Mouse (Mus musculus): Measurements from ENCODE around the gene Mtfr2.

Mtfr2 gene

DNA sequence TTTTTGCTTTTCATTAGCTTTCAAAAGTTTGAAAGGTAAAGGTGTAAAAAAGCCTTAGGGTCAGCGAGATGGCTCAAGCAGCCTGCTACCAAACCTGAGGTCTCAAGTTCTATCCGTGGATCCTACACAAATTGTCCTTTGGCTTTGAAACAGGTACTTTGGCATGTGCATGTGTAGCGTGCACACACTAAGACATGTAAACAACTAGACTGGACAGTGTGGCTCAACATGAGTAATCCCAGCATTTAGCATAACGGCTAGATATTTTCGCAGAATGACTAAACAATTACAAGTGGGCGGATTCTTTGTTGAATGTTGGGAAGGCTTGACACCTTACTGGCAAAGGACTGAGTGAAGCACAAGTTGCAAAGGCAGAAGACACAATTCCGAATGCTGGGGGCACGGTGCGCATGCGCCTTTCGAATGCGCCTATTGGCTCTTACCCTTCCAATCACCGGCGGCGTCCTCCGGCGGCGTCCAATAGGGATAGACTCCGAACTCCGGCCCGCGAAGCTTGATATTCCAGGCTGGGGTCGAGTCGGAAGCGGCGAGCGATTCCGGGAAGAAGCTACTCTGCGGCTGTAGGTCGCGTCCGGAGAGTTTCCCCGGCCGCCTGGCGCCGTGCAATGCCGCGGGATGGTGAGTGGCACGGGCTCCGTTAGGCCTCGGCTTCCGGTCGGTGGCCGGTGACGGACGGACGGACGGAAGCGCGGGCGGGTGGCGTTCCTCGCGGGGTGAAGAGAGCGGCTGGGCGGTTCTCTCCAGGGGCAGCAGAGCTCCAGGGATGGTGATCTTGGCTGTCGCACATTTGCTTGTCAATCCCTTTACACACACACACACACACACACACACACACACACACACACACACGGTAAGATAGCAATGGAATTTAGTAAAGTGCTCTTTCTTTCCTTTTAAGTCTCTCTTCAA lies at the start of gene Mtfr2:
Gene Mtfr2 (plus strand): TSS at position 486 of the 930 bp plus-strand sequence.
- DNase-seq (ENCODE audit: low spot score), result peak; percentile 93

GRCm38 (mm10) chr10:20298152-20298920 lies 49.2 kb upstream of the Mtfr2 start:
- no peak for DNase-seq (ENCODE audit: low spot score)

DNA sequence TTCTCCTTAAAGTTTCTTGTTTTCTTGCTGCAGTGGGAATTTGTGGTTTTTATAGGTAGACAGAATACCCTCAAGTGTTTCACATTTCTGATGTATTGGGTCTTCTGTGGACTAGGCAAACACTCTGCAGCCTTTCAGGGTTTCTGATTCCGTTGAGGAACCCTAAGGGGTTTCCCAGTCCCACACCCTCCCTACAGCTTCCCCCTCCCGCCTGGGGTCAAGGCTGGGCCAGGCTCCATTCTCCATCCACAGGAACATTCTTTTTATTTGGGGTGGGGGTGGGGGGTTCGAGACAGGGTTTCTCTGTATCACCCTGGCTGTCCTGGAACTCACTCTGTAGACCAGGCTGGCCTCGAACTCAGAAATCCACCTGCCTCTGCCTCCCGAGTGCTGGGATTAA lies 48.5 kb upstream of the Mtfr2 start:
- no peak for DNase-seq (ENCODE audit: low spot score)

- no peak for DNase-seq (ENCODE audit: low spot score)
These were observed 36.4 kb upstream of the Mtfr2 start for GRCm38 (mm10) chr10:20310969-20311769.

GRCm38 (mm10) chr10:20311918-20312735 lies 35.4 kb upstream of the Mtfr2 start, which contains the start of gene Bclaf1:
TSS of gene Bclaf1 (plus strand) at chr10:20312469.
- peak; percentile 99 for DNase-seq (ENCODE audit: low spot score)

DNA sequence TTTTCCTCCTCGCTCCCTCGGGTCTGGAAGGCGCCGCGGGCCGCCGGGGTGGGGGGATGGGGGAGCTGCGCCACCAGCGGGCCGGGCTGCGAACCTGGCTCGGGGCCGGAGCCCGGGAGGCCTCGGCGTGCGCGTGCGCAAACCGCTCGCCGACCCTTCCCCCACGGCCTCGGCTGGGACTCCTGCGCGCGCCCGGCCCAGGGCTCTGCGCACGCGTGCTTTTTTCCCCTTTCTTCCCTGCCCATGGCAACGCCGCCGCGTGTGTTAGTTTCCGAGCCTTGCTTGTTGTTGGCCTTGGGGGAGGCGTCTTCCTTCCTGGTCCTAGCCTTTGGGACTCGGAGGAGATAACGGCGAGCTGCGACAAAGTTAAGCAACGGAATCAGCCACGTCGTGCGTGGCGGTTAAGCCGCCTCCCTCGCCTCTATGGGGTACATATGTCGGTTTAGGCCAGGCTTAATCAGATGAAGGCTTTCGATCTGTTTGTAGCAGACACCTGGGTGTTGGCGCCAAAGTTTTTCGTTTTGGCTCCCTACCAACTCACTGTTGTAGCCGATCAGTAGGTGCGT lies 34.8 kb upstream of the Mtfr2 start:
- peak; percentile 88 for DNase-seq (ENCODE audit: low spot score)

DNA sequence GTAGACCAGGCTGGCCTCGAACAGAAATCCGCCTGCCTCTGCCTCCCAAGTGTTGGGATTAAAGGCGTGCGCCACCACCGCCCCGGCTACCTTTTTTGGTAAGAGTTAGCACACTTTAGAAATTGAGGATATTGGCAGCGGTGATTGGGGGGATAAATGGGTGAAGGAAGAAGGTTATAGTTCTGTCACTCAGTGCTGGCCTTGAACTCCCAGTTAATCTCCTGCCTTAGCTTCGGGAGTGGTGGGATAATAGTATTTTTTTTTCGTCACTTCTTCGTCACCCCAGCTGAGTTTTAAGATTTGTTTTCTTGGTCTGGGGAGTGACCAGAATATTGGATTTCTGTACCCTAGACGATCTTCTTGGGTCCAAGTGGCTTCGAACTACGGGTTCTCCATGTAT lies 34.1 kb upstream of the Mtfr2 start:
- DNase-seq (ENCODE audit: low spot score), result no peak

DNA sequence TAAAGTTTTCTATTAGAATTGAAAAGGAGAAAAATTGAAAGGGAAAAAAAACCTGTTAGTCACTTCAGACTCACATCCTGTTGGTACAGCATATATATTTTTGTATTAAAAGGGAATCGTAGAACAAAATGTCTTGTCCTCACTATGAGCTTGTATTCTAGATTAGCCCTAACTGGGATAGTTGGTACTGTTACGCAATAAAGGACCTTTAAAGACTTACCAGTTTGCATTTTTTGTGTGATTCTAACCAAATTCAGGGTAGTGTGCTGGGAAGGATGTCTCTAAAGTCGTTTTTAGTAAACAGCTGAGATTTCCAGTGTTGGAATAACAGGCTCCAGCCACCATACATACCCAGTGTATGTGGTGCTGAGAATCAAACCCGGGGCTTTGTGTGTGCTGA lies 33.6 kb upstream of the Mtfr2 start:
- DNase-seq (ENCODE audit: low spot score), result no peak

- no peak for DNase-seq (ENCODE audit: low spot score)
These were observed 32.8 kb upstream of the Mtfr2 start for GRCm38 (mm10) chr10:20314797-20315196.

GRCm38 (mm10) chr10:20317466-20317865 lies 30.1 kb upstream of the Mtfr2 start:
- no peak for DNase-seq (ENCODE audit: low spot score)

DNA sequence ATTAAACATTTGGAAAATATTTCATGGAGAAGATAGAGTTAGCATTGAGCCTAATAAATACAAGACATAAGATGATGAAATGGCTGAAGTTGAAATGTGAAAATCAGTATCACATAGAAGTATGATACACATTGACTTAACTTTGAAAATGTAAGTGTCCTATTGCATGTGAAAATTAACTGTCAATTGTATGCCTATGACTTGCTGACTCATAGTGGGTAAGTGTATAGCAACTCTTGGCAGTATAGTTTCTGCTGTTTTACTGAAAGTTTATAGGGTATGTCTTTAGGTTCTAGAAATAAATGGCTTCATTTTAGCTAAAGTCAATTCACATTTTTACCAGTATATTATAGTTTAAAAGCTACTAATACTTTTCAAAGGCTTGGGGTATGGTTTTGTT lies 21.3 kb upstream of the Mtfr2 start:
- no peak for DNase-seq (ENCODE audit: low spot score)

GRCm38 (mm10) chr10:20331262-20331661 lies 16.3 kb upstream of the Mtfr2 start:
- no peak for DNase-seq (ENCODE audit: low spot score)

DNA sequence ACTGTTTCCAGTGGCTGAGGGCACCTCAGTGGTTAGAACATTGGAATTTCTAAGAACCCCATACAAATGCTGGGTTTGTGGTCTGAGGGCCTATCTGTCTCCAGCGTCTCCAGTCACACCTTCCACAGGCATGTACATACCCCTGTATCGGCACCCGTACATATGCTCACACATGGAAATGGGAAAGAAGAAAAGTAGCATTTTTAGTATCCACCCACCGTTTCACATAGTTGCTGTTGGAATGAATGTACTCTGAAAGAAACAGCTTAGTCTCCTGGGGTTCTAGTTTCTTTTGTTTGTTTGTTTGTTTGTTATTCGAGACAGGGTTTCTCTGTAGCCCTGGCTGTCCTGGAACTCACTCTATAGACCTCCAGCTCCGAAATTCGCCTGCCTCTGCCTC lies 9.7 kb upstream of the Mtfr2 start:
- no peak for DNase-seq (ENCODE audit: low spot score)

- no peak for DNase-seq (ENCODE audit: low spot score)
These were observed 1.8 kb upstream of the Mtfr2 start for GRCm38 (mm10) chr10:20345736-20346135.

GRCm38 (mm10) chr10:20348894-20349293 lies 1.3 kb downstream of the Mtfr2 start:
- no peak for DNase-seq (ENCODE audit: low spot score)

DNA sequence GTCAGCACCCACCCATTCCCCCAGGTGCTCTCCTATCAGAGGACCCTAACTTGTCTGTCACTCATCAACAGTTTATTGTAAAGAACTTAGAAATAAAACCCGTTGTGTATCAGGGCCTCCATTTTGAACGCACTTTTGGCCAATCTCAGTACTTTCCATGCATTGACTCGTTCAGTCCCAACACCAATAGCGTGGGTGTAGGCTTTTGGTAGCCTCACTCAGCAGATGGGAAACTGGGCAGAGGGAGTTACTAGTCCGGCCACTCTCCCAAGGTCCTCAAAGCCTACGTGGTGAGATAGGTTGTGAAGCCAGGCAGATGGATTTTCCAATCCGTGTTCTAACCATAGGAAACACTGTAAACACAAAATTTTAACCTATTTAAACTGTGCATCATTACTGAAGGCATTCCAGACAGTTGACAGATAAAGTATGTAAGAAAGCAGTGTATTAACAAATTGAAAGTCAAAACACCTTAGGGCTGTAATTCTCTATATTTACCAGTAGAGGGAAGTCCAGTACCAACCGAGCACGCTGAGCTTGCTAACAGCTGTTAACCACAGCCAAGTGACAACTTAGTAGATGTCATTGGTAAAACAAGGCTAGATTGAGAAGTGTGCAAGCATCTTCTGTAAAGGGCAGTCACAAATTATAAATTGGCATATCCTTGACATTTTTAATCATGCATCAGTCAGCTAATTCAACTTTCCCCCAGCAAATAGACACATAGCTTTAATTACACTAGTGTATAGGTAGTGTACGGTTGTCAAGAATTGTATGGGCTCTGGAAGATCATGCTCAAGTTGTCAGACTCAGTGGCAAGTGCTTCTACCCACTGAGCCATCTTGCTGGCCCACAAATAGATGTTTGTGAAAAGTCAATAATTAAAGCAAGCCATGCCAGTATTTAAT lies 14.2 kb downstream of the Mtfr2 start:
- no peak for DNase-seq (ENCODE audit: low spot score)

DNA sequence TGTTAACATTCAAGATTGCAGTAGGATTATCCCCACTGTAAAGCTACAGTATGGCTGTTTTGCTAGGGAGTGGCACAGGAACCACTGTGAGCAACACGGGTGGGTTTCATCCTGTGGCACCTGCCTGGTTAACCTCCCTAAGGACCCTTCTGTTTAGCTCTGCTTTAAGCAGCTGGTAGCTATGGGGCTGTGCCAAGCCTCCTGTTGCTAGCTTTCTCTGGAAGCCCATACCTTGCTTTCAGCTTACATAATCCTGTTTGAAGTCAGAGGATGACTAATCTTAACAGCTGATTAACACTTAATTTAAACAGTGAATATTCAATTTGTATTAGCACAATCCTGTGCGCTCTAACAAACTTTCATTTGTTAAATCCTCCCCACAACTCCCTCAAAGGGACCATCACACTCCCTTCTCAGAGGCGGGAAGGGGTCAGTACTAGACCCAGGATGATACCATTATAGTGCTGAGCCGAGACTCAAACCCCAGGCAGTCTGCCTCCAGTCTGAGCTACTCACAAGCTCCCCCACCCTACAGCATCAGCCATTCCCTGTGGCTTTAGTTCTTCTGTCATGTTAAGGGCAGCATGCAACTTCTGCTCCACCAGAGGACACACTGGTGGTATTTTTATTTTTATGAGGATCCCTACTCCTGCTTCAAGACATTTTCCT lies 15.0 kb downstream of the Mtfr2 start:
- no peak for DNase-seq (ENCODE audit: low spot score)

- DNase-seq (ENCODE audit: low spot score), result no peak
These were observed 24.5 kb downstream of the Mtfr2 start for GRCm38 (mm10) chr10:20372046-20372445.

- DNase-seq (ENCODE audit: low spot score), result peak; percentile 50
These were observed 30.1 kb downstream of the Mtfr2 start for GRCm38 (mm10) chr10:20377621-20378020.

Measured in layer of hippocampus, adult 11-12 months (tissue).